Mouse (Mus musculus): ENCODE measurements around the gene Gpr65. TPM values are rescaled to one million over a fixed set of nuclear protein-coding genes. Genes with fewer than 3 reads are reported as not detected.

Gene Gpr65
- polyA plus RNA-seq, 1 experiment, result 2.5 TPM

DNA sequence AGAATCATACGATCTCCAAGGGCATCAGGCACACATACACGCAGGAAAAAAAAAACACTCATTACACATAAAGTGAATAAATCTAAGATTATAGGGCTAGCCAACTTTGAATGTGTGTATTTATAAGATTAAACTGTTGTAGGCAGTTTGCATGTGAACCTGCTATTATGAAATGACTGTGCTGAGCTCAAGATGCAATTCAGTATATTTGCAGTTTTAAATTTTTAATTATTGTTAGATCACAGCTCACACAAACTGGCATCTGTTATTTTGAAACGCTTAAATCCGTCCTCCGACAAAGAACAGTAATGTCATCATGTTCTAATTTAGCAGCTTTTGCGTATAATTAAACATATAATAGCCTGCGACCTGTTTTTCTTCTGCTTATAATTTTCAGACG, 12.6 kb downstream of the Gpr65 start:
- no peak for DNase-seq (ENCODE audit: low read depth, low spot score)
- 70% methylated on average over 8 of the region's 8 CpGs for WGBS

DNA sequence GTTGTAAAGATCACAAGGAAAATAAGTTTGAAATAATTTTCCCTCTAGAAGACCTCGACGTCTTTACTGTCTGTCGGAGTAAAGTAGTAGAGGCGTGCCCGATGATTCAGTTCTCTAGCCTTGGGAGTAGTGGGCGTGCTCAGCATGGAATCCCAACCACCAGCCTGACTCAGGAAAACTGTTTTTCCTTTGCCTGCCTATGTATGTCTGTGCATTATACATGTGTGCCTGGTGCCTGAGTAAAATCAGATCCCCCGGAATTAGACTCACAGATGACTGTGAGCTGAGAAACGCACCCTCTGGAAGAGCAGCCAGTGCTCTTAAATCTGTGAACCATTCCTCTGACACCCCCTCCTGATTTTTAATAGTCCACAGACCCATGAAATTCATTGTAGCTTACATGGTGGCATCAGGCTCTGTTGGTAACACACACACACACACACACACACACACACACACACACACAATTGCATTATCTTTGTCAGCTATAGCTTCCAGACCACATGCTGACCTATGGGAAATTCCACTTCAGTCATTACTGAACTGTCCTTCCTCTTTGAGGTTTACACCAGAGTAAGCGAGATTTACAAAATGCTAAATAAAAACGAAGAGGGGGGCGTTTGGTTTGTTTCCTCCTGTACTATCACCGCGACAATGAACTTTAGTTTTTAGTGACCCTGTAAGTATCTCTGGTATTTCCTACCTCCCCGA, 14.5 kb downstream of the Gpr65 start:
- 58% methylated on average over 14 of the region's 14 CpGs for WGBS
- DNase-seq (ENCODE audit: low read depth, low spot score), result no peak

- DNase-seq (ENCODE audit: low read depth, low spot score), result no peak
- 59% methylated on average over 3 of the region's 3 CpGs for WGBS
Measured at GRCm38 (mm10) chr12:98283487-98283860, 15.0 kb downstream of the Gpr65 start.

DNA sequence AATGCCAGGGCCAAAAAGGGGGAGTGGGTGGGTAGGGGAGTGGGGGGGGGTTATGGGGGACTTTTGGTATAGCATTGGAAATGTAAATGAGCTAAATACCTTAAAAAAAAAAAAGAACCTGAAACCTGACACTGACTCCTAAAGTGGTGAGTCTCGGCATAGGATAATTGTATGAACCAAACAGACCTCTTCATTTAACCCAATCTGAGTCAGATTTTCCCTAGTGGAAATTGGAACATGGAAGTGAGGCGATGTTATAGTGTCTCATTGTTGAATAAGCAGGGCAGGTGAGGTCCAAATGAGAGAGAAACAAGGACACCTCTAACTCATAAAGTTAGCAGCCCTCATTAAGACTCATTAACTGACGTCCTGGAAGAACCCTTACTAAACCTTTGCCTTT, 16.0 kb downstream of the Gpr65 start:
- 87% methylated on average over 3 of the region's 3 CpGs for WGBS
- no peak for DNase-seq (ENCODE audit: low read depth, low spot score)

GRCm38 (mm10) chr12:98290475-98290874, 22.0 kb downstream of the Gpr65 start:
- no peak for DNase-seq (ENCODE audit: low read depth, low spot score)
- 73% methylated on average over 3 of the region's 3 CpGs for WGBS

- 32% methylated on average over 4 of the region's 4 CpGs for WGBS
- no peak for DNase-seq (ENCODE audit: low read depth, low spot score)
Measured at GRCm38 (mm10) chr12:98292278-98292677, 23.8 kb downstream of the Gpr65 start.

DNA sequence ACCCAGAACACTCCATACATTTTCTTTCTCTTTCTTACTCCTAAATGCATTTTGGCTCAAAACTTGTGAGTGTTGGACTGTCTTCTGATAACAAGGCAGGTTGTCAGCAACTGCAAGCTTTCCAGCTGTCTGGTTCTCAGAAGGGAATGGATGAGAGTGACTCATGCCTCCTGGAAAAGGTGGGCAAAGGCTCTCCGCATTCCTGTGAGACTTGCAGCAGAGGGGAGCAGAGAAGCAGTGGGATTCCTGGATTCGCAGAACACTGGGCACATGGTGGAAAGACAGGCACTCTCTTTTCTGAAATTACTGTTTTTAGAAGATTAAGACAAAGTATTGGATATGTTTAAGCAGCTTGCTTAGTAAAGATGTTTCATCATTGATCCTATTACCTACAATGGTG, 25.8 kb downstream of the Gpr65 start:
- DNase-seq (ENCODE audit: low read depth, low spot score), result no peak
- 83% methylated on average over 2 of the region's 2 CpGs for WGBS

- DNase-seq (ENCODE audit: low read depth, low spot score), result no peak
- WGBS, result 78% methylated on average over 5 of the region's 5 CpGs
Measured at GRCm38 (mm10) chr12:98301980-98302379, 33.5 kb downstream of the Gpr65 start.

GRCm38 (mm10) chr12:98303013-98303412, 34.6 kb downstream of the Gpr65 start:
- WGBS, result 95% methylated on average over 1 of the region's 1 CpGs
- no peak for DNase-seq (ENCODE audit: low read depth, low spot score)

- WGBS, result 79% methylated on average over 7 of the region's 7 CpGs
- DNase-seq (ENCODE audit: low read depth, low spot score), result no peak
Measured at GRCm38 (mm10) chr12:98307179-98307915, 38.9 kb downstream of the Gpr65 start.

GRCm38 (mm10) chr12:98311376-98312083, 43.1 kb downstream of the Gpr65 start:
- 82% methylated on average over 7 of the region's 7 CpGs for WGBS

GRCm38 (mm10) chr12:98315924-98316323, 47.5 kb downstream of the Gpr65 start:
- no peak for DNase-seq (ENCODE audit: low read depth, low spot score)
- WGBS, result 78% methylated on average over 5 of the region's 5 CpGs

More at GRCm38 (mm10) chr12:98311376-98312083, 43.1 kb downstream of the Gpr65 start:
- no peak for DNase-seq (ENCODE audit: low read depth, low spot score)

DNA sequence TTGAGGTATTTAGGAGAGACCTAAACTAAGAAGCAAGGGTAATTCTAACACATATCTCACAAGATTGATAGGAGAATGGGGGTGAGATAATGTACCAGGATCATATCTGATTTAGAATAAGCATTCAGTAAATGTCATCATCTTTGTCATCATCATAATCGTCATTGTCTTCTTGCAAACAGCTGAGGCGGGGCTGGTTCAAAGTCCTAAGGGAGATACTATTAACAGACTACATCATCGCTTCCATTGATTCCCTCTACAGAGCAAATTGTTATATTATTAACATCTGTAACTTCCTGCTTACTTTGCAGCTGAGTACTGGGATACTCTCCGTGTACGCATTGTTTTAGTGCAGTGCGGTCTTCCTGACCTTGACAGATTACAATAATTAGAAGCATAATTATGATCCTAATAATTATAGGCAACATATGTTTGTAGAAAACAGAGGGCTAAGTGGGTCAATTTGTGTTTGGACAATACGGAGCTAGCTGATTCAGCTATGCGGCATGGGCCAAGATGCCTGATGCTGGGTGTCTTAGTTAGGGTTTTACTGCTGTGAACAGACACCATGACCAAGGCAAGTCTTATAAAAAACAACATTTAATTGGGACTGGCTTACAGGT, 49.4 kb downstream of the Gpr65 start:
- no peak for DNase-seq (ENCODE audit: low read depth, low spot score)
- WGBS, result 81% methylated on average over 8 of the region's 8 CpGs

- no peak for DNase-seq (ENCODE audit: low read depth, low spot score)
- 71% methylated on average over 4 of the region's 4 CpGs for WGBS
Measured at GRCm38 (mm10) chr12:98322426-98322825, 54.0 kb downstream of the Gpr65 start.

GRCm38 (mm10) chr12:98324170-98324569, 55.7 kb downstream of the Gpr65 start:
- WGBS, result no CpG with 5 or more reads among the region's 1 CpGs
- DNase-seq (ENCODE audit: low read depth, low spot score), result peak; percentile 4

Other genes with a start within 250 kb of the Gpr65 start
- gene Galc, start 9.2 kb upstream of the Gpr65 start, polyA plus RNA-seq (2012; rRNA removed), result 2.8 and 3.2 TPM in 2 replicates

All from large intestine, adult 2 months (tissue).